Mouse (Mus musculus): Measurements from ENCODE around the gene Cep152.

GRCm38 (mm10) chr2:125598958-125599357, 26.0 kb downstream of the Cep152 start:
- no peak for TF ChIP-seq CTCF (conservative IDR thresholded peaks at IDR 0.05 in 1 of 2, IDR thresholded peaks at IDR 0.05 in 1 of 2; ENCODE audit: low read depth in 2 of 2, low read length in 2 of 2)
- TF ChIP-seq POLR2A (IDR thresholded peaks at IDR 0.05; ENCODE audit: low read depth, low read length) = no peak
- TF ChIP-seq BHLHE40 (IDR thresholded peaks at IDR 0.05; ENCODE audit: low read depth, low read length) = no peak
- TF ChIP-seq RAD21 (IDR thresholded peaks at IDR 0.05; ENCODE audit: low read depth, low read length) = no peak
- TF ChIP-seq MAX (IDR thresholded peaks at IDR 0.05; ENCODE audit: low read length) = no peak
- TF ChIP-seq KAT2A (IDR thresholded peaks at IDR 0.05; ENCODE audit: insufficient replicate concordance, low read length) = no peak
- no peak for TF ChIP-seq POLR2AphosphoS2 (IDR thresholded peaks at IDR 0.05; ENCODE audit: low read depth, low read length)
- no peak for TF ChIP-seq UBTF (IDR thresholded peaks at IDR 0.05; ENCODE audit: low read depth, low read length)
- TF ChIP-seq E2F4 (IDR thresholded peaks at IDR 0.05; ENCODE audit: insufficient replicate concordance, low read depth, low read length) = no peak
- no peak for TF ChIP-seq MEF2A (IDR thresholded peaks at IDR 0.05; ENCODE audit: borderline replicate concordance, low read depth, low read length)

Measured in CH12.LX (cell line).